Mouse (Mus musculus) left cerebral cortex, postnatal 36 days (tissue): ENCODE results near the gene Znfx1. TPM values are rescaled to one million over a fixed set of nuclear protein-coding genes. Genes with fewer than 3 reads are reported as not detected.
A peak's percentile ranks its signal among the peaks of the same experiment; 100 is the strongest.

Source experiments
- DNase-seq, 2 experiments: peaks; one replicate each; pipeline ENCODE4 v3.0.0; 2021 to 2022; ENCODE audit warnings: low spot score in 2 of 2, mixed read lengths in 1 of 2
- intact Hi-C: fragments of 180-260 bp; cut with DNase I; formaldehyde crosslinking; loops from one replicate; pipeline ENCODE4 v1.15.1; 2025
- total RNA-seq, 2 experiments: library from RNA; stranded (reverse); gene quantifications; 2 replicates each; pipeline ENCODE4 v1.2.3; 2021

The Znfx1 gene
- total RNA-seq, 2 experiments from 2014 or later, result 69.8 to 73.5 TPM

DNA sequence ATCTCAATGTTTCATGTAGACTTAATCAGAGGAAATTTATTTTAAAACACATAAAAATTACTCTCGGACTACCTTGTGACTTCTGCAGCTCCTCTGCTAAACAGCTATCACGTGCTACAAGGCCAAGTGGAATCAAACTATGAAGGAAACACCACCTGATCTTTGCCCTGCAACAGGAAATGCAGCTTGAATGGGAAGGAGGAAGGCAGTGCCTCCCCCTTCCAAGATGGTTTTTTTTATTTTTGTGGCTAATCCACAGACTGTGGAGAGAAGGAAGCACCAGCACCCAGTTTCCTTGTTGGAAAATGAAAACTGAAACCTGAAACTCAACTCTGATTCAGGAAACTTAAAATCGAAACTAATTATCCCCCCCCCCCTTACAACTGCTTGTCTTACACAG is 4.6 kb downstream of the Znfx1 start:
- no peak for DNase-seq
- intact Hi-C loops, result loop anchor here (5.0 kb wide), 1 partner anchor 41 kb away; the partner anchor contains the start of gene Ddx27

DNA sequence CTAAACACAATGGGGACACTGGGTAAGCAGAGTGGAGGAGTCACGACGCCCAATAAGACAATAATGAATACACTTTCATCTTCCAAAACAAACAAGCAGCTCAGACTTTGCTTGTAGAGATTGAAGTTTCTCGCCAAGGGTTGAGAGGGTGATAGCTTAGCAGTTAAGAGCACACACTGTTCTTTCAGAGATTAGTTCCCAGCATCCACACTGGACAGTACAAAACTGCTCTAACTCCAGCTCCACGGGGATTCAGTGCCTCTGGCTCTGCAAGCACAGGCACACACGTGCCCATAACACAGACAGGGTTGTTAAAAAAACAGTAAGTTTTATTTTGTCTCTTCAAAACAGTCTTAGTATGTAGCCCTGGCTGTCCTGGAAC is 5.9 kb downstream of the Znfx1 start:
- DNase-seq, result no peak
- intact Hi-C loops, result loop anchor here (5.0 kb wide), 1 partner anchor 40 kb away; the partner anchor contains the start of gene Ddx27

DNA sequence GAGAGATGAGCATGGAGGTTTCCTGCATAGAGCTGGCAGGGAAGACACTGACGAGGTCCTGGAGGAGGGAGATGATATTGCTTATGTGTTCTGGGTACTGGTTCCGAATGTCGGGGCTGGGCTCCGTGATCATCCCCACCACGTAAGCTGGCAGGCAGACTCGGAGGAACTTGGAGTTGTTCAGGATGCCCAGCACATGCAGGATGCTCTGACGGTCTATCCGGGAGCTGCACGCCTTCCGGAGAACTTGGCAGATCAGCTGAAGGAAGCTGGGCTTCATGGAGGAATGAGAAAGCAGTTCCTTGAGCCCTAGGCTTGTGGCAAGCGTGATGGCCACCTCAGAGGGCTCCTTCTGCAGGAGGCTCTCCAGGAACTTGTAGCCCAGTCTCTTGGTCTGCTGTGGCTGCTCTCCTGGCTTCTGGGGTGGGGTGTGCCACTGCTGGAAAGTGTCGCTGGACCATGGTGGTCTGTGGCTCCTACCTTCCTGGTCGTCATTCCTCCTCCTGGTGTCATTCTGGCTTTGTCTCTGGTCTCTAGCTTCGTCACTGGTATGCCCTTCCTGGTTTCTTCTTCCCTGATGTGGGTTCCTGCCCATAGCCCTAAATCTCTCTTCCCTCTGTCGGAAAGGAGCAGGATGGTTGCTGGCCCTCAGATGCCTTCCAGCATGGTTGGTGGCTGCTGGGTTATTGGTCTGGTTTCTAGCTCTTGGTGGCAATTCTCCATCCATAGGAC is 6.4 kb downstream of the Znfx1 start:
- intact Hi-C loops, result loop anchor here (5.0 kb wide), 1 partner anchor 39 kb away; the partner anchor contains the start of gene Ddx27

DNA sequence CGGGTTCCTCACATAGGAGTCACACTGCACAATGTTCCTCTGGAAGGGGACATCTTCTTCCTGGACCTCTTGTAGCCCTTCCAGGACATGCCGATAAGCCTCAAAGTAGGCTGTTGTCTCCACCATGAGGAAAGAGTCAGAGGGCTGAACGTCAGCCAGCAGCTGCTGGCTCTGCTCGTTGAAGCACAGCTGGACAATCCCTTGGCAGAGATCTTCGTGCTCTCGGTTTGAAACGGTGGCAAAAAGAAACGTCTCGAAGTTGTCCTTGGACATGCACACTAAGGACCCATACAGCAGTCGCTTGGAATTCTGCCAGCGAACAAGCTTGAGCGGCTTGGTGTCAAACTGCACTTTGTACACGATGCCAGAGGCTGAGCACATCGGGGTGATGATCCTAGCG is 7.4 kb downstream of the Znfx1 start:
- intact Hi-C loops, result loop anchor here (5.0 kb wide), 1 partner anchor 38 kb away; the partner anchor contains the start of gene Ddx27
- no peak for DNase-seq

More for the DNA sequence above, 6.4 kb downstream of the Znfx1 start:
- DNase-seq, result no peak

DNA sequence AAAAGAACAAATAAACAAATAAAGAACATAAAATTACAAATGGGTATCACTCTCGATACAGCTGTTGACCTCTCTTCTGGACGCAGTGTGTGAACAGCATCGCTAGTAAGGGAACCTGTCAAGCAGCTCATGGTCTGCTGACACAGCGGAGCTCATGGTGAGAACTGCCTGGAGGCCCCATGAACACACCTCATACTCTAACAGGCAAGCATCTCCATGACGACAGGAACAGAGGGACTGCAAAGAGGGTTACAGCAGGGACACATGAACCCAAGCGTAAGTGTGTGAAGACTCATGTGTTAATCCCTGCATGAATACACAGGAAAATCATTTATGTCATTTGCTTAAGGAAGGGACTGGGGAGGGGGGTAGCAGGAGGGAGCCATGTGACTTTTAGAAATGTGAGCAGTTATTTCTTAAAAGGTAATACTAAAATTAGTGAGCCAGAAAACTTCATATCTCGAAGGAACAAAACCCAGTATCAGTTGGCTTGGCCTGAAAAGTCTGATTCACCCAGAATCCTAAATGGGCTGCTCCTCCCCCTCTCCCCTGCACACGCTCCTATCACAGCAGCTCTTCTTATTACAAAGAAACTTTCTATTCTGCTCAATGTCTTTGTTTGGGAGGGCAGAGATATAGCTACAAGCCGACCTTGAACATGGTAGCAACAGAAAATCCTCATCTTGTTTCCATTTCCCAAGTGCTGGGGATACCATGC is 9.5 kb downstream of the Znfx1 start:
- DNase-seq, result no peak
- intact Hi-C loops, result no loop called here

DNA sequence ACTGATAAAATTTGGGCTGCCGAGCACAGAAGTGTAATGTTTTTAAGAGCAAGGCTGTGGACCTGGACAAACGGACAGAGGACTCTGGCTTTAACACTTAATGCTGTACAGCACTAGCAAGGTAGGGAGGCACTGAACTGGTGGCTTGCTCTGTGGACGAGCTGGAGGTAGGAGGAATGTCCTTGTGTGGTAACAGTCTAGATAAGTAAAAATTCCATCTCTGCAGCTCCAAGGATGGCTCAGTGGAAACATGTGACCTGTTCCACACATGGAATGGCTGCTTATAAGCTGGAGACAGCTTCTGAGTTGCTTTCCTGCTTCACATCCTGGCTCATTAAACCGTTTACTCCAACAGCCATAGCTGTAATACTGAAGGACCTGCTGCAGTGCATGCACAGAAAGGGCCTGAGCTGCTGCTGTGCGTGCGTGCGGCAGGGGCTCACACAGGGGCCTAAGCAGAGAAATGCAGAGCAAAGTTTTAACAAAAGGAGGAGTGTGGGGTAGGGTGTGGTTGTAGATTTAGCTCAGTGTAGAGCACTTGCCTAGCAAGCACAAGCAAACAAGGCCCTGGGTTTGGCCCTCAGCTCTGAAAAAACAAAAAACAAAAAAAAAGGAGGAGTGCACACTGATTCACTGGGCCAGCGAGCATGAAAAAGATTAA is 14.0 kb downstream of the Znfx1 start:
- intact Hi-C loops, result no loop called here
- DNase-seq, result no peak

DNA sequence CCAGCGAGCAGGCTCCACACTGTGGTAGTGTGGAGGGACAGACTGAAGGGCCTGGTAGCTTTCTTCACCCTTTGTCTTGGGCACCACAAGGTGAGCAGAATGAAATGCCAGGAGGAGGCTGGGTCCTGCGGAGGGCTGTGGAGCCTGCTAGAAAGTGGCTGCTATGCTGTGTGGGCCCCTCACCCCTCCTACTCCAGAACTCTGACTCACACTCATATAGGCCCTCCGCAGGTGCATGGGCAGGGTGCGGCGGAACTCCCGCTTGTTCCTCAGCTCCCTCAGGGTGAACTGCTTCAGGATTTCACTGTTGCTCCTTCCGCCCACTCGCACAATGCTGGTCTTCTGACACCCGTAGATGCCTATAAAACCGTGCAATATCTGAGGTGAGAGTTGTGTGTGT is 14.6 kb downstream of the Znfx1 start:
- intact Hi-C loops, result no loop called here
- DNase-seq, result no peak

DNA sequence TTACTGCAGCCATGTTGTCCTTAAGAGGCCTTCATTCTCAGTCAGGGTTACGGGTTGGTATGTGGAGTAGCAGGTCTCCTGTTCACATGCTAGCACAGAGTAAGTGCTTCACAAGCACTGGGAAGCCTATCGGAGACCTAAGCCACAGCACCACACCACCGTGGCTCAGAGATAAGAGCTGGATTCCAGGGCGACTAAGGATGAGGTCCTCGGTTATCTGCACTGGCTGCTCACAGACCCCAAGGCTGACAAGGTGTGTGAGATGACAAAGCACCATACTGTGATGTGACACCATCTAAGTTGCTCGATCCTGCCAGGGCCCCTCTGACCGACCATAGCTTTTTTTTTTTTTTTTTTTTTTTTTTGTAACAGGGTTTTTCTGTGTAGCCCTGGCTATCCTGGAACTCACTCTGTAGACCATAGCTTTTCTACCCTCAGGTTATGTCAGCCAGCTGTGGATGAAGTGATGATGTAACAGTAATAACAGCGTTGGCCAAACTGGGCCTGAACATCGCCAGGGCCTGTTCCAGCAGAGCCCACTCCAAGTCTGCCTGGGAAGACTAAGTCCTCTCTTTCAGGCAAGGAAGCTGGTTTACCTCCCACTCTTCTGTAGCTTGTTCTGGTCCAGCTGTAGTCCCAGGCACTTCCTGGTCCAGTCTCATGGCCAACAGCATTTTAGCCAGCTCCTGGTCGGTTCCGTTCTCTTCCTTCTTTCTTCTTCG is 19.3 kb downstream of the Znfx1 start:
- intact Hi-C loops, result no loop called here
- DNase-seq, result no peak

DNA sequence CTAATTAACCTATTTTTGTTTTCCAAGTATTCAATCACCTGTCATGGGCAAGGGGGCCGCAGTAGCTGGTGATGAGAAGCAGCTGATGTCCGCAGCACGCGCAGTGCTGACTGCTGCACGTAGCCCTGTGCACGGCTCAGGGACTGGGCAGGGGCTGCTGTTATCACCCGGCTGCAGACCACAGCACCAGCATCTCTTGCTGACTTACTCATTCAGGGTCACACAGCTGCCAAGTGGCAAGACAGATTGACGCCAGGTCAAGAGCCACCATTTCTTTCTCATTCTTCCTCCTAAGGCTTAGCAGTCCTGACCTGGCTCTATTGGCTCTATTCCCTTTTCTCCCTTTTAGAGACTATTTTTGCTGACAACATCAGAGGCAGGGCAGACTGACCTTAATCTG is 23.4 kb downstream of the Znfx1 start:
- no peak for DNase-seq
- intact Hi-C loops, result no loop called here

DNA sequence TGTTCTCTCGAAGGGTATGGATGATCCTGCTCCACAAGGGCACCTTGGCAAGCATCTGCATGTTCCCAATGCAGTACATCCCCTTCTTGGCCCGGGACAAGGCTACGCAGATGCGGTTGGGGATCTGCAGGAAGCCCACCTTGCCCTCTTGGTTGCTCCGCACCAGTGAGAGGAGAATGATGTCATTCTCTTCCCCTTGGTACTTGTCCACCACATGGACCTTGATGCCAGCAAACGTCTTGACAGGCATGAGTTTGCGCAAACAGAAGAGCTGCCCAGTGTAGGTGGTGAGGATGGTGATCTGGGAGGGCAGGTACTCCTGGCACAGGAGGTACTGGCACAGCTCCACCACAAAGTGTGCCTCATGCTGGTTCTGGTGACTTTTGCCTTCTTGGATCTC is 24.1 kb downstream of the Znfx1 start:
- intact Hi-C loops, result no loop called here
- DNase-seq, result no peak

DNA sequence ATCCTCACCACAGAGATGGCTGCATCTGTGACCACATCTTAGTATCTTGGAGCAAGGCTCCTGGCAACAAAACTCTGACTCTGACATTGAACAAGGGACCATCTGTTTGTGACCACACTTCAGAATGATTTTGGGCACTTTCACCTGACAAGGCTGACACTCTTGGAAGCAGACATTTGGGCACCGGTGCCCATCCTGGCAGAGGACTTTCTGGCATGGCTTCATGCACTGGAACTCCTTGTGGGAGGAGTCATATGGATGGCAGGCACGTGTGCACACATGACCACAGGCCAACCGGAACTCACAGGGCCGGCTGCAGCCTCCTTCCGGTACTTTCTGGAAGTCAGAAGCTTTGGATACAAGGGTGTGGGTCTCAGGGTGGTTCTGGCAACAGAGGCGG is 24.5 kb downstream of the Znfx1 start:
- no peak for DNase-seq
- intact Hi-C loops, result no loop called here

DNA sequence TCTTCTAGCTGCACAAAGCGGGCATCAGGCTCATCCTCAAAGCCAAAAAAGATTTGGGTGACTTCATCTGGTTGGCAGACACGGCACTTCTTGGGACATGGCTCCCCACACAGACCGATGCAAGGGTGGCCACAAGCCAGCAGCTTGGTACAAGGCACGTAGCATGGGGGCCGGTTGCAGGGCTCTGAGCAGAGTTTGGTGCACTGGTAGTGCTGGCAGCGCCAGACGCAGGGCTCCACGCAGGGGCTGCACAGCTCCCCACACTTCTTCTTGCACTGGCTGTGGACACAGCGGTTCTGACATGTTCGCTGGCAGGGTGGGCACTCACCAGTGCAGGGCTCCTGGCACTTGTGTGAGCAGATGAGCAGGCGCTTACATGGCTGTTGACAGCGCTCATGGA is 25.1 kb downstream of the Znfx1 start:
- intact Hi-C loops, result no loop called here
- DNase-seq, result peak in 1 of 2 experiments; percentile 27

DNA sequence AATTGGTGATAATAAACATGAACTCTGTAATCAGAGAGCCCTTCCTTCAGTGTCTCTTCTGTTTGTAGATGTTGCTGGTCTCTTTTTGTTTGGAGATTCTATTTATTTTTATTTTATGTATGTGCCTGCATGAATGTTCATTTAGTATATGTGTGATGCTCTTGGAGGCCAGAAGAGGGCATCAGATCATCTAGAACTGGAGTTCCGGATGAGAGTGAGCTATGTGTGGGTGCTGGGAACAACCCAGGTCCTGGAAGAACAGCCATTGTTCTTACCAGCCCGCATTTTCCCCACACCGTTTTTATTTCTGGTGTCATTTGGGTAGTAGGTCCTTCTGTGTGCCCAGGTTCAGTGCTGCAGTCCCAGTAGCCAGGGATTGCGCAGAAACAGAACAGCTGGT is 32.3 kb downstream of the Znfx1 start:
- no peak for DNase-seq
- intact Hi-C loops, result no loop called here

DNA sequence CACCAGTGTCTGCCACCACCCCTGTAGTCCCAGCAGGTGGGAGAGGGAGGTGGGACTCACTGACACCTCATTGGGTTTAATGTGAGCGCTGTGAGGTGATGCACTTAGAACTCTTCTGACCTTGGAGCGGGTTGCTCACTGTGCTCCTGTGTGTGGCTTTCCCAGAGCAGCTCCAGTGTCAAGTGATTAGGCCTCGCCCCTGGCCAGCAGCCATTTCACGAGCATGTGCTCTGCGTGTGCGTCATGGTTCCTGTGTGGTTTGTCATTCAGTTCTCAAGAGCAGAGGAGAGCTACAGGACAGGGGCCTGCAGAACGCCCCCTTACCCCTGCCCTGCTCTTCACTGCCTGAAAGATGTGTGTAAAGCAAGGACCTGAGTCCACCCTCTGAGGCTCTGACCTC is 34.3 kb downstream of the Znfx1 start:
- intact Hi-C loops, result no loop called here
- no peak for DNase-seq

DNA sequence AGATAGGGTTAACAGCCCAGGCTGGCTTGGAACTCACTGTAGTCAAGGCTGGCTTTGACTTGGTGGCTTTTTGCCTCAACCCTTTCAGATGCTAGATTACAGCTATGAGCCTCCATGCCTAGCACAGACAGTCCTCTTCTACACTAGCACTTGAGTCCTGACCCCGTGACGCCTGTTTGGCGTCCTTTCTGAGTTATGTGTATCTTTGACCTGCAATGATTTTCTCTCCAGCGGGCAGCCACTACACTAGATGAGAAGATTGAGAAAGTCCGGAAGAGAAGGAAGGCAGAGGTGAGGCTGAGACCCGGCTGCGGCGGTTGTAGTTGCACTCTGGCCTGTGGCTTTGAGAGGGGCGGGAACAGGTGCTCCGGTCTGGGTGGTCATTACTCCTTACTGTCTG is 43.4 kb downstream of the Znfx1 start:
- intact Hi-C loops, result loop anchor here (5.0 kb wide), 1 partner anchor 38 kb away; no protein-coding TSS in a partner anchor
- no peak for DNase-seq

DNA sequence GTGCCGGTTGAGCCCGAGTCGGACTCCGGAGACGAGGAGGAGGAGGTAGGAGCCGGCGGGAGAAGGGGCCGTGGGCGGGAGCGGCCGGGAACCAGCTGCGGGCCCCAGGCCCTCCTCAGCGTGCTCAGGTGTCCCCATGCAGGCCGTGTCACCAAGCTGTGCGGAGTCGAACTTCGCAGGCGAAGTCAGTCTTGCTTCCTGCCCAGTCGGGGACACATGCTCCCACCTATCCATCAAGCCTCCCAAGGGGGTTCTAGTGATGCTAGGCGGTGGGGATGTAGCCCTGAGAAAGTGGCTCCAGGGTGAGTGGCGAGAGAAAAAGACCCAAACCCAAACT is 47.5 kb downstream of the Znfx1 start:
- DNase-seq, result no peak

DNA sequence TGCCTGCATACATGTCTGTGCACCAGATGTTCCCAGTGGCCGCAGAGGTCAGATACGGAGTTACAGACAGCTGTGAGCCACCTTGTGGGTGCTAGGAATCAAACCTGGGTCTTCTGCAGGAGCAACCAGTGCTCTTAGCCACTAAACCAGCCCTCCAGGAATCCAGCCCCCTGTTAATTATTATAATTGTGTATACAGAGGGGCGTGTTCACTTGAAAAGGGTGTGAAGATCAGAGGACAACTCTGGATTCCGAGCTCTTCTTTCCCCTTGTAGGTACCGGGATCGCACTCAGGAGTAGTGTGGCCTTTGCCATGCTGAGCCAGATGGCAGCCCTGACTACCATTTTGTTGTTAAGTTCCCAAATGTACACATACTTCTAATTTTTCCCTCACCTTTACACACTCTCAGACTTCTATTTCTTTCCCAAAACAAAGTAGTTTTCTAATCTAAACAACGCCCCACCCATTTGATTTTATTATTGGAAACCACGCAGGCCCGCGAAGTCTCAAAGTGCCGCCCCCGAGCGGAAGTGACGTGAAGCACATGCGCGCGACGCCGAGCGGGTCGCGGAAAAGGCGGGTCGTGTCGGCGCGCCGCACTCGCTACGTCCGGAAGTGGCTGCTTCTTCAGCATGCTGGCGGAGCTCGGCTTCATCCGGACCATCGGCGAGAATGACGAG is 48.0 kb downstream of the Znfx1 start, which contains the start of gene Ddx27:
Gene Ddx27 (plus strand): TSS at position 492 of the 680 bp plus-strand sequence.
- intact Hi-C loops, result loop anchor here (5.0 kb wide), 1 partner anchor 42 kb away; no protein-coding TSS in a partner anchor
- DNase-seq, result peak; percentile 93 to 95

More for the DNA sequence above, 47.5 kb downstream of the Znfx1 start:
- intact Hi-C loops, result loop anchor here (5.0 kb wide), 1 partner anchor 42 kb away; no protein-coding TSS in a partner anchor

DNA sequence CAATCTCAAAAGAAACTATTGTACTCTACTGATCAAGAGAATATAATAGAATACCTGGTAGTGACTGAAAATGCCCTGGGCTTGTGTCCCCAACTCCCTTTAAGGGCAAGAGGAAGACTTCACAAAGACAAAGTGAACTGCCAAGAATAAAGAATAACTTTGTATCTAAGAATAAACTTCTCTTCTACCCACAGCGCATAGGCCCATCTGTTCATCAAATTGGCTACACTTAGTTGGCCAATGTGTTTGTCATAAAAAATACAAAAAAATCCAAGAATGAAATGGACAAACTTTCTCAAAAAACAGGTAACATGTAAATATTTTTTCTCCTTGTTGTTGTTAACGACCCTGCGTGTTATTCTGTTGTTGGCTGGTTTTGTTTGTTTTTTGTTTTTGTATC is 52.3 kb downstream of the Znfx1 start:
- no peak for DNase-seq
- intact Hi-C loops, result no loop called here

DNA sequence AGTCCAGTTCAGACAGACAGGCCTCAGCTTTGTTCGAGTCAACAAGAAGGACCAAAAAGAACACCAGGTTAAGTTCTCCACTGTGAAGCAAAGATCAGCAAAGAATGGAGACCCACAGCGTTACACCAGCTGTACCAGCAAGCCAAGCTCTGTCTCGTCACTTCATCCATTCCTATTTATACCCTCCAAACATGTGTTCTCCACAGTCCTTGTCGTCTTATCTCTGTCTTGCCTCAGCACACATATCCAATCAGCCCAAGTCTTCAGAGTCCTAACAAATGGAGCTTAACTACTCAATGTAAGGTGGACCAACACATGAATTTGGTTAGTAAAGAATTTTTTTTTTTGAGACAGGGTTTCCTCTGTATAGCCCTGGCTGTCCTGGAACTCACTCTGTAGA is 53.3 kb downstream of the Znfx1 start:
- intact Hi-C loops, result loop anchor here (10.0 kb wide), 1 partner anchor 125 kb away; no protein-coding TSS in a partner anchor
- DNase-seq, result no peak
